Comparison of ENCODE assay signal across 9 mouse cellular contexts in the genomic region with DNA sequence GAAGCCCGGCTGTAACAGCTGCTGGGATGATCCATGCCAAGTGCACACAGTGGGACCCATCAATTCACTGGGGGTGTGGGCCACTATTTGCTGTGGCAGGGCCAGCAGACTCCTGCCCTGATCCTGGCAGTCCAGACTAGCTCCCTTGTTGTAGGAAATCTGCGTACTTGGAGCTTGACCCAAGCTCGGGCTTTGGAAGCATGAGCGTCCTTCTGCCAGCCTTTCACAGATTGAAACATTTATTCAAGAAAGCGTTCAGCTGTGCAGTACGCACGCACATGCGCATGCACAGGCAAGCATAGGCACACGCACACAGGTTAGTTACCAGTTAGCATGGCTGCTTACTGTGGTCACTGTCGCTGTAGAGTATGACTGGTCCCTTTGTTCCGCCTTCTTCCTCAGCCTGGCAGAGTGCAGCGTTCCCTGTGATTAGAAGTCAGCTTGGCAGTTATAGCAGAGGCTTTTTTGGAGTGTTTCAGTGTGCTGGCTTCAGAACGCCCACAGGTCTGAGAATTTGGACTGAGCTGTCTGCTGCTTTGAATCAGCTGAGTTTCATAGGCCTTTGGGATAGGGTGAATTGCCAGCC. TPM values are rescaled to one million over a fixed set of nuclear protein-coding genes. Genes with fewer than 3 reads are reported as not detected.
A peak's percentile ranks its signal among the peaks of the same experiment; 100 is the strongest.
DNase-seq lines count a peak whose midpoint lies in the region; ATAC-seq and TF ChIP-seq lines count a peak whose summit lies in the region.
"Had no signal": no experiment of that assay in that cellular context is flagged by ENCODE, and none has a peak within 500 bp of the region (broad histone marks: within the 10 kb centered on the region; RNA-seq: fewer than 3 reads in every experiment).

No protein-coding gene starts in this region.

- peaks cover 62% of the 10 kb centered on the region for H3K36me3 ChIP-seq in heart, embryonic 13.5 days
- peaks cover 38% of the 10 kb centered on the region for H3K36me3 ChIP-seq in heart, embryonic 12.5 days
- peaks cover 5% of the 10 kb centered on the region for H3K36me3 ChIP-seq in myocyte (ENCODE audit: control insufficient read depth, insufficient read depth)
- H3K36me3 ChIP-seq in kidney, adult 2 months (ENCODE audit: control insufficient read depth, insufficient read depth, low read length) = no peaks in the 10 kb centered on the region

- H3K27ac ChIP-seq in heart, embryonic 13.5 days (replicated peaks) = peak overlapping the region; percentile 67
- no peak overlapping the region for H3K27ac ChIP-seq in heart, embryonic 12.5 days (ENCODE audit: poor library complexity, severe bottlenecking)
- H3K27ac ChIP-seq in cortical plate, adult 2 months (ENCODE audit: insufficient read depth, low read length) = peak overlapping the region; percentile 1
- H3K27ac ChIP-seq in kidney, adult 2 months (ENCODE audit: insufficient read depth, low read depth, low read length) = no peak overlapping the region

- H3ac ChIP-seq in myocyte (ENCODE audit: control insufficient read depth, insufficient read length) = no peak overlapping the region

- no peaks in the 10 kb centered on the region for H3K27me3 ChIP-seq in heart, embryonic 13.5 days (replicated peaks)
- no peaks in the 10 kb centered on the region for H3K27me3 ChIP-seq in heart, embryonic 12.5 days (replicated peaks)
- H3K27me3 ChIP-seq in myocyte (ENCODE audit: control insufficient read depth, insufficient read depth, insufficient read length) = no peaks in the 10 kb centered on the region
- no peaks in the 10 kb centered on the region for H3K27me3 ChIP-seq in kidney, adult 2 months (replicated peaks; ENCODE audit: control insufficient read depth, insufficient read depth, low read length)

- H3K9me3 ChIP-seq in heart, embryonic 13.5 days = no peaks in the 10 kb centered on the region
- H3K9me3 ChIP-seq in heart, embryonic 12.5 days (replicated peaks) = no peaks in the 10 kb centered on the region

- H3K4me2 ChIP-seq in heart, embryonic 13.5 days = no peak overlapping the region
- no peak overlapping the region for H3K4me2 ChIP-seq in heart, embryonic 12.5 days
- no peak overlapping the region for H3K4me2 ChIP-seq in myocyte (ENCODE audit: low read depth)

- H3K4me3 ChIP-seq in heart, embryonic 13.5 days = no peak overlapping the region
- no peak overlapping the region for H3K4me3 ChIP-seq in heart, embryonic 12.5 days
- no peak overlapping the region for H3K4me3 ChIP-seq in cortical plate, adult 2 months (ENCODE audit: insufficient read depth, low read length)
- no peak overlapping the region for H3K4me3 ChIP-seq in myocyte
- no peak overlapping the region for H3K4me3 ChIP-seq in kidney, adult 2 months (ENCODE audit: insufficient read depth, low read depth, low read length)

- no peak for TF ChIP-seq CTCF in cortical plate, adult 2 months (IDR thresholded peaks at IDR 0.05; ENCODE audit: extremely low read depth, insufficient read depth, low read length)
- TF ChIP-seq CTCF in kidney, adult 2 months (conservative IDR thresholded peaks at IDR 0.05; ENCODE audit: insufficient read depth, insufficient read length, low read depth, low read length) = no peak

- WGBS in heart, embryonic 13.5 days = 79% methylated on average over 13 of the region's 13 CpGs
- WGBS in heart, embryonic 12.5 days = 80% methylated on average over 13 of the region's 13 CpGs
- 82% methylated on average over 13 of the region's 13 CpGs for WGBS in kidney, adult 2 months

- no peak overlapping the region for H3K9ac ChIP-seq in heart, embryonic 13.5 days
- H3K9ac ChIP-seq in heart, embryonic 12.5 days = no peak overlapping the region

- TF ChIP-seq POLR2A in cortical plate, adult 2 months (IDR thresholded peaks at IDR 0.05; ENCODE audit: extremely low read depth, insufficient read depth, low read length) = no peak
- no peak for TF ChIP-seq POLR2A in myocyte (IDR thresholded peaks at IDR 0.05; ENCODE audit: insufficient read length, low read depth)
- TF ChIP-seq POLR2A in kidney, adult 2 months (IDR thresholded peaks at IDR 0.05; ENCODE audit: low read depth, low read length) = no peak

- H3K4me1 ChIP-seq in heart, embryonic 13.5 days = peaks cover 17% of the 10 kb centered on the region
- H3K4me1 ChIP-seq in heart, embryonic 12.5 days (replicated peaks) = peaks cover 15% of the 10 kb centered on the region; the same call in 1 of the 2 replicates
- H3K4me1 ChIP-seq in cortical plate, adult 2 months (ENCODE audit: control insufficient read depth, insufficient read depth, low read length) = peaks cover 21% of the 10 kb centered on the region
- H3K4me1 ChIP-seq in kidney, adult 2 months (ENCODE audit: control insufficient read depth, insufficient read depth, low read length) = no peaks in the 10 kb centered on the region

- DNase-seq in layer of hippocampus, adult 18-20 months (ENCODE audit: low spot score in 2 of 2) = peak; percentile 58 to 86
- DNase-seq in kidney, adult 2 months = no peak
- DNase-seq in adrenal gland, adult 8-10 months = no peak
- DNase-seq: lung, postnatal 36 days had no signal

- ATAC-seq in heart, embryonic 13.5 days (ENCODE audit: extremely low read depth, insufficient number of reproducible peaks, low FRiP score, low TSS enrichment) = no peak
- no peak for ATAC-seq in heart, embryonic 12.5 days (ENCODE audit: insufficient number of reproducible peaks, low FRiP score)
- no peak for ATAC-seq in monocyte, adult 5-6 weeks (replicated peaks; ENCODE audit: insufficient number of reproducible peaks, low FRiP score, low TSS enrichment, poor library complexity, severe bottlenecking)

- no peaks in the 10 kb centered on the region for H3K79me2 ChIP-seq in myocyte (ENCODE audit: control insufficient read depth, insufficient read depth)

TF ChIP-seq in myocyte, 11 proteins besides CTCF, POLR2A, EP300 and RAD21:
- no peak for TF ChIP-seq MYOG (IDR thresholded peaks at IDR 0.05; ENCODE audit: control insufficient read depth in 1 of 3, insufficient read depth in 1 of 3, insufficient read length in 2 of 3, low read depth in 2 of 3)
- peak in 2 of 3 experiments; percentile 23 to 41 for TF ChIP-seq MYOD1 (IDR thresholded peaks at IDR 0.05; ENCODE audit: control insufficient read depth in 1 of 3, insufficient read length in 2 of 3, low read depth in 2 of 3)
- no peak for TF ChIP-seq REST (IDR thresholded peaks at IDR 0.05; ENCODE audit: insufficient read depth, insufficient read length)
- TF ChIP-seq CEBPB (IDR thresholded peaks at IDR 0.05; ENCODE audit: insufficient read depth, poor library complexity, severe bottlenecking) = no peak
- TF ChIP-seq TCF3 (IDR thresholded peaks at IDR 0.05; ENCODE audit: insufficient read length, low read depth) = no peak
- TF ChIP-seq E2F4 (IDR thresholded peaks at IDR 0.05; ENCODE audit: insufficient read depth) = no peak
- no peak for TF ChIP-seq USF1 (IDR thresholded peaks at IDR 0.05; ENCODE audit: low read depth)
- TF ChIP-seq SRF (IDR thresholded peaks at IDR 0.05; ENCODE audit: control insufficient read depth, insufficient read length, low read depth) = no peak
TF ChIP-seq in myocyte: peak in this region for 1.

RNA-seq across cellular contexts. Expression of a gene that starts 47.0 kb away (rescaled TPM):
- polyA plus RNA-seq in heart, embryonic 13.5 days (2015; fragmentation: Nextera tagmentation; extraction: Ambion mirVana) = 9.2 and 9.6 TPM in 2 replicates
- polyA plus RNA-seq in heart, embryonic 12.5 days (2016; fragmentation: Nextera tagmentation; extraction: Ambion mirVana) = 11.9 and 14.0 TPM in 2 replicates
- 24.0 and 25.9 TPM in 2 replicates for polyA plus RNA-seq in cortical plate, adult 2 months (2012; rRNA removed)
- 1 to 10 TPM; 5.0 to 6.5 TPM for total RNA-seq in layer of hippocampus, adult 18-20 months (2021)
- polyA plus RNA-seq in myocyte (2012; fragmentation: generic; extraction: Trizol) = 6.5 TPM
- polyA plus RNA-seq in kidney, adult 2 months (2012; rRNA removed) = 6.9 and 9.5 TPM in 2 replicates
- 1 to 10 TPM; 4.8 to 7.0 (median 5.4) TPM for total RNA-seq in adrenal gland, adult 8-10 months (2022)
- 0.39 to 0.86 TPM in 2 of 3 replicates, not detected in the other for total RNA-seq in monocyte, adult 5-6 weeks (2017)

RNA-seq across cellular contexts. Expression of a gene that starts 49.1 kb away (rescaled TPM):
- 73.9 and 84.7 TPM in 2 replicates for polyA plus RNA-seq in heart, embryonic 13.5 days (2015; fragmentation: Nextera tagmentation; extraction: Ambion mirVana)
- polyA plus RNA-seq in heart, embryonic 12.5 days (2016; fragmentation: Nextera tagmentation; extraction: Ambion mirVana) = 63.4 and 64.6 TPM in 2 replicates
- 333 and 334 TPM in 2 replicates for polyA plus RNA-seq in cortical plate, adult 2 months (2012; rRNA removed)
- 100 to 1,000 TPM; 329 to 352 TPM for total RNA-seq in layer of hippocampus, adult 18-20 months (2021)
- polyA plus RNA-seq in myocyte (2012; fragmentation: generic; extraction: Trizol) = 167 TPM
- polyA plus RNA-seq in kidney, adult 2 months (2012; rRNA removed) = 80.2 and 90.1 TPM in 2 replicates
- 10 to 100 TPM; 49.5 to 53.2 (median 51.8) TPM for total RNA-seq in adrenal gland, adult 8-10 months (2022)
- 18.1 to 62.4 TPM (median 30.9 TPM) in 3 replicates for total RNA-seq in monocyte, adult 5-6 weeks (2017)

Comparison
In these comparisons a context has a peak if more than half of its experiments do, and no peak if none do; other contexts are left out.
1. H3K27ac ChIP-seq: peak in heart, embryonic 13.5 days (single experiment) and cortical plate, adult 2 months (single experiment); none in heart, embryonic 12.5 days (single experiment) and kidney, adult 2 months (single experiment).
2. DNase-seq: peak in layer of hippocampus, adult 18-20 months (2 of 2); none in kidney, adult 2 months (single experiment) and adrenal gland, adult 8-10 months (single experiment).